Mouse (Mus musculus): ENCODE data around the gene Kctd20. TPM values are rescaled to one million over a fixed set of nuclear protein-coding genes. Genes with fewer than 3 reads are reported as not detected.
"Not testable (repeated sequence)": the region's sequence is repeated elsewhere in the genome, so short reads cannot be mapped to it uniquely, and the experiment has no call there.

Kctd20 gene
- total RNA-seq, 2 experiments from 2014 or later = 50.4 to 61.5 TPM

GRCm38 (mm10) chr17:28981081-28981480 is 29.3 kb downstream of the Kctd20 start:
- no peak for DNase-seq (ENCODE audit: low spot score in 2 of 2)

GRCm38 (mm10) chr17:28982591-28982990 is 30.8 kb downstream of the Kctd20 start:
- DNase-seq (ENCODE audit: low spot score in 2 of 2) = no peak

DNA sequence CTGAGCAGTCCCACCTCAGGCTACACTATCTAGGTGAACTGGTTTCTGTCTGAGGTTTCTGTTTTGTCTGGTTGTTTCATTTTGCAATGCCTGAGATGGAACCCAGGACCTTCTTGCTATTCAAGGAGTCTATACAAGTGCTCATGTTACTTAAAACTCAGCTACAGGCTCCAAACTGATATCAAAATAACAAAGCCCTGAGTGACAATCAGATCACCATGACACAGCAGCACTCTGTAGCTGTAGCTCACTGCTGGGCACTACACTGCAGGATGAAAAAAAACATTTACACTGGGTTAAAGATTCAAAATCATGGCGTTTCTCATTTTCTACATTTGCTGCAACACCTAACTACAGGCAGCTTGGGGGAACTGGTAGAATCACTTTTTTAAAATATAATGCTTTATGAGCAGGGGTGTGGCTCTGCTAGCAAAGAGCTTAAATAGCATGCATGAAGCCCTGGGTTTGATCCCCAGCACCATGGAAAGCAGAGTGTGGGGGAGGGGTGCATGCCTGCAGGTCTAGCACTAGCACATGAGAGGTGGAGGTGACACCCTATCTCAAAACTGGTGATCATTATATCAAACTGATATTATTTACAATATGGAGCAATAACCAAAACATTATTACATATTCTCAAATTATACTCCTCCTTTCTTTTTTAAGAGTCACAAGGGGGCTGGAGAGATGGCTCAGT is 33.1 kb downstream of the Kctd20 start:
- DNase-seq (ENCODE audit: low spot score in 2 of 2) = no peak

GRCm38 (mm10) chr17:28986833-28987232 is 35.1 kb downstream of the Kctd20 start:
- DNase-seq (ENCODE audit: low spot score in 2 of 2) = peak in 1 of 2 experiments; percentile 40

DNA sequence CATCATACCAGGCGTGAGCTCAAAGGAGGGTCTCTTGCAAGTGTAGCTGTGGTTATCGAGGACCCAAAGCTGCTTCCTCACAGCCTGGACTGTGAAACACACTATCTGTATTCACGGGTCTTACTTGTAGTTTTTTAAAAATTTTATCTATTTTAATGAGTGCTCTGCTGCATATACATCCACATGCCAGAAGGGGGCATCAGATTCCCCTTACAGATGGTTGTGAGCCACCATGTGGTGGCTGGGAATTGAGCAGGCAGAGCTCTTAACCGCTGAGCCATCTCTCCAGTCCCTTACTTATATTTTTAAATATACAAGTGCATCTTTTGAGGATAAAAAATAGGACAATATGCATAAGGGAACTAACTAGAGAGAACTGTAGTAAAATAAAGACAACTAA is 36.0 kb downstream of the Kctd20 start:
- peak in 1 of 2 experiments; percentile 14 for DNase-seq (ENCODE audit: low spot score in 2 of 2)

- no peak for DNase-seq (ENCODE audit: low spot score in 2 of 2)
Measured at GRCm38 (mm10) chr17:28988291-28988690, 36.5 kb downstream of the Kctd20 start.

GRCm38 (mm10) chr17:28988996-28989395 is 37.2 kb downstream of the Kctd20 start:
- no peak for DNase-seq (ENCODE audit: low spot score in 2 of 2)

GRCm38 (mm10) chr17:28990060-28990459 is 38.3 kb downstream of the Kctd20 start:
- DNase-seq (ENCODE audit: low spot score in 2 of 2) = no peak

DNA sequence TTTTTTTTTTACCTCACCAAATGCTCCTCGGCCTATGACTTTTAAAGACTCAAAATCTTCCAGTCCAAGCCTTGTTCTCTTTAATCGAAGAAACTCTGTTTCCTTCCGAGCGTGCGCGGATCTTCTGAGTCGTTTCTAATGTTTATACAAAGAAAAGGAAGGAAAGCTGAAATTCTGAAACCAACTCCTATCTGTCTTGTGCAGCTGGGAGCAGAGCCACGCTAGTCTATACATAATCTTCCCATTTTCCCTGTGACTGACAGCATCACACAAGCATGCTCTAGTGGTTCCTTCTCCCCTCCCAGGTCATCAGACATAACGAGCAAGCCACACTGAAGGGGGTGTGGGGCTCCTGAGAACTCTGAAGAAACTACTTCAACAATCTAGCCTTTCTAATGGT is 39.5 kb downstream of the Kctd20 start:
- no peak for DNase-seq (ENCODE audit: low spot score in 2 of 2)

GRCm38 (mm10) chr17:28992105-28992504 is 40.4 kb downstream of the Kctd20 start:
- no peak for DNase-seq (ENCODE audit: low spot score in 2 of 2)

DNA sequence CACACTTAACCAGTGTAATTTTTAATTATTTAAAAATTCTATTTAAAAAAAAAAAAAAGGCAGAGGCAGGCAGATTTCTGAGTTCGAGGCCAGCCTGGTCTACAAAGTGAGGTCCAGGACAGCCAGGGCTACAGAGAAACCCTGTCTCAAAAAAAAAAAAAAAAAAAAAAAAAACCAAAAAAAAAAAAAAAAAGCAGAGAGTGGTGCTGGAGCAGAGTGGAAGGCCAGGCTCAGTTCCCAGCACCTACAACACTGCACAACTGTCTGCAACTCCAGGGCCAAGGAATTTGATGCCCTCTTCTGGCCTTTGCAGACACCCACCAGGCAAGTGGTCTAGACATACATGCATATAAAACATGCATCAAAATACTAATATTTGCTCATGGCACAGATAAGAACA is 41.3 kb downstream of the Kctd20 start:
- DNase-seq (ENCODE audit: low spot score in 2 of 2) = not testable (repeated sequence)

DNA sequence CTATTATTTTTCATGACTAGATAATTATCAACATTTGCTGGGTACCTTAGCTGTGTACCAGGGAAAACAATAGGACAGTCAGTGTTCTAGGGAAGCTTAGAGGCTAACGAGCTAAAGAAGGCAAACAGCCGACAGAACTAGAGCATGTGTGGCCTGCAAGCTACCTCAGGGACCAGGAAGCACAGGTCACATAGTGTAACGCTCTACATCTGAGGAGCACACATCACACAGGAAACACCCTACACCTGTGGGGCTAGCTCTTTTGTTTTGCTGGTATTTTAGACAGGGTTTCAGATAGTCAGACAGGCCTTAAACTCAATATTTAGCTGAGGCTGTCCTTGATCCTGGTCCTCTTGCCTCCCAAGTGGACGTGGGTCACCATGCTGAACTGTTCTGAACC is 42.9 kb downstream of the Kctd20 start:
- no peak for DNase-seq (ENCODE audit: low spot score in 2 of 2)

DNA sequence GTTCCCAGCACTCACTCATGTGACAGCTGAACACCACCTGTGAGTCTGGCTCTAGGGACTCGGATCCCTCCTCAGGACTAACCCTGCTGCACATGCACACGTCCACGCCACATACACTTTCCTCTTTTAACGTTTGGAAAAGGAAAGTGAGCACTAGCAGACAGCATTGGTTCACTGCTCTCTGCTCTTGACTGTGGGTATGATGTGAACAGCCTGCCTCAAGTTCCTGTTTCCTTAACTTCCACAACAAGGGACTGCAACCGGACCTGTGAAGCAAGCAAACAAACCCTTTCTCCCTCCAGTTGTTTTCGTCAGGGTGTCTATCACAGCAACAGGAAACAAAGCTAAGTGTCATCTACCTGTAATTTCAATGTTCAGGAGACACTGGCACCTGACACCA is 48.7 kb downstream of the Kctd20 start:
- no peak for DNase-seq (ENCODE audit: low spot score in 2 of 2)

GRCm38 (mm10) chr17:29003740-29004139 is 52.0 kb downstream of the Kctd20 start:
- no peak for DNase-seq (ENCODE audit: low spot score in 2 of 2)

DNA sequence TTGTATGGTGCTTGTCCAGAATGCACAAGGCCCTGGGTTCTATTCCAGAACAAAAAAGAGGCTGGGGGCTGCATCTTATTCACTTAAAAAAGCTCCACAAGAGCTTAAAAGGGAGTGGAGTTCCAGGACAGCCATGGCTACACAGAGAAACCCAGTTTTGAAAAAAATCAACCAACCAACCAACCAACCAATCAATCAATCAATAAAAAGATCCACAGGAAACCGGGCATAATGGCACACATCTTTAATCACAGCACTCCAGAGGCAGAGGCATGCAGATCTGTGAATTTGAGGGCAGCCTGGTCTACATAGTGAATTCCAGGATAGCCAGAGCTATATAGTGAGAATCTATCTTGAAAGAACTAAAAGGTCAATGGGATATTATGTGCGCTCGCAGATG is 53.3 kb downstream of the Kctd20 start:
- DNase-seq (ENCODE audit: low spot score in 2 of 2) = no peak

- no peak for DNase-seq (ENCODE audit: low spot score in 2 of 2)
Measured at GRCm38 (mm10) chr17:29006812-29007211, 55.1 kb downstream of the Kctd20 start.

DNA sequence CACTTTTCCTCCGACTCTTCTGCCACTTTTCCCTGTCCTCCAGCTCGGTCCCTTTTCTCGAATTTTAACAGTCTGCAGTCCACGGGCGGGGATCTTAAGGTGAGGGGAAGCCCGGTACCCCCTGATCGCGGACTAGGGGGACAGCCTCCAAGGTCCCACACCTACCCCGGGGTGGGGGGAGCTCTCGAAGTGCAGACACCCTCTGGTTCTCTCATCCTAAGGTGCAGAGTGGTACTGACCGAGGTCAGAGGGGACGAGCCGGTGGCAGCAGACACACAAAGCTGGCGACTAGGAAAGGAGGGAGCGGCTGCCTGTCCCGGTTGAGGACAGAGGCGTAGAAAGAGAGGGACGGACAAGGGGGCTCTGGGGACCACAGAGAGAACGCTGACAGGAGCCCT is 55.5 kb downstream of the Kctd20 start:
- DNase-seq (ENCODE audit: low spot score in 2 of 2) = peak in 1 of 2 experiments; percentile 41

DNA sequence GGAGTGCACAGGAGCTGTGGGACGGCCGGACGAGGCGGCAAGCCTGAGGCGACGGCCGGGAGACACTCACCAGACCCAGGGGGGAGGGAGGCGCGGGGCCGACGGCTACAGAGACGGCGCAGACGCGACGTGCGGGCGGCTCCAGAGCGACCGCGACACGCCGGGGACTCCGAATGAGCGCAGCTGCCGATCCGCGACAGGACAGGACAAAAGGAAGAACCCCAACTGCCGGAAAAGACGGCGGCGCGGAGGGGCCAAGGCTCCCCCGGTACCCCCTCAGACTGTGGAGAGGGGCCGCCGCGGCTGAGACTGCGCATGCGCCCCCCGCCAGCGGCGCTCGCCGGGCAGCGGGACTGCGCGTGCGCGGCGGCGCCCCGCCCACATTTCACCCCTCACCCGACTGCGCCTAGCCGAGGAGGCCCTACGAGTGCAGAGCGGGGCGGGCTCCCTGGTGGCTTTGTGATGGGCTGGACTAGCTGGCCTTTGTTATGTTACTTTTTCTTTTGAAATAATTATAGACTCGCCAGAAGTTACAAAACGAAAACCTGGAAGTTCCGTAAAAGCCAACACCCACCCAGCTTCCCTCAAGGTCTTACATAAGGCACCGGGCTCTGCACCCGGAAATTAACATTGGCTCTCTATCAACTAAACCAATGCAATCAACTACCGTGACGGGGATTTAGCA is 56.0 kb downstream of the Kctd20 start, which contains the start of gene Stk38:
Gene Stk38 (minus strand): TSS at position 355 of the 685 bp plus-strand sequence.
- peak; percentile 98 for DNase-seq (ENCODE audit: low spot score in 2 of 2)

DNA sequence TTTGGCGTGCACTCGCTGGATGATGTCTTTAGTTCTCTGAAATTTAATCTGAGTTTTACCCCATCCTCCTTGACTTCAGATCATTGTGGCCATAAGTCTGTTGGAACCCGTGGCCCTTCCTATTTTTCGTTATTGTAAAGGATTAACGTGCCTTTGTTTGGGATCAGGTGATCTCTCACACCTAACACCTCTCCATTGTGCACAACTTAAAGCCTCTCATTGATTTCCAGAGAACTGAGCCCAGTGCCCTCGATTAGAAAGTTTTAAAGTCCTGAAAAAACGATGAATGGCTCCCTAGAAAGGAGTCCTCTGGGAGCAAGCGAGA is 56.5 kb downstream of the Kctd20 start:
- no peak for DNase-seq (ENCODE audit: low spot score in 2 of 2)

DNA sequence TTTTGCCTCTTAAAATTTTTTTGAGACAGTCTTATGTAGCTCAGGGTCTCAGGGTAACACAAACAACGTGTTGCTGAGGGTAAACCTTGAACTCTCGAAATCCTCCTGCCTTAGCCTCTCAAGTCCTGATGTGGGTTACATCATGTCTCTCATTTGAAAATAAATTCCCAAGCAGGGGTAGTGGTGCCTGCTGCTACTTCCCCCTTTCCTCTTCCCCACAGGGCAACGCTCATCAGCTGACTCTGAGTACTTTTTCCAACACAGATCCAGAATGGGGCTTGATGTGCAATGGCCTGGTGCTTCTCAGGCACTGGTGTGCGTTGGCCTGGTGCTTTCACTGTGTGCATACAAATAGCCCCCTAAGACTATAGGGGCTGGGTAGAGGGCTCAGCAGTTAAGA is 57.4 kb downstream of the Kctd20 start:
- no peak for DNase-seq (ENCODE audit: low spot score in 2 of 2)

GRCm38 (mm10) chr17:29014235-29014634 is 62.5 kb downstream of the Kctd20 start:
- no peak for DNase-seq (ENCODE audit: low spot score in 2 of 2)

- DNase-seq (ENCODE audit: low spot score in 2 of 2) = peak; percentile 33 to 47
Measured at GRCm38 (mm10) chr17:29015638-29016037, 63.9 kb downstream of the Kctd20 start.

GRCm38 (mm10) chr17:29016705-29017104 is 65.0 kb downstream of the Kctd20 start:
- DNase-seq (ENCODE audit: low spot score in 2 of 2) = no peak

Data from adrenal gland, adult 18-20 months (tissue).